Mouse (Mus musculus) G1E (cell line): ENCODE measurements around the gene Dnm2. TPM values are rescaled to one million over a fixed set of nuclear protein-coding genes. Genes with fewer than 3 reads are reported as not detected.
"Not testable (repeated sequence)": the region's sequence is repeated elsewhere in the genome, so short reads cannot be mapped to it uniquely, and the experiment has no call there.

ENCODE experiments used
- ATAC-seq: 2 replicates; pipeline ENCODE4 v1.8.0; 2016; ENCODE audit warnings: mild to moderate bottlenecking; ENCODE audit not compliant: insufficient number of reproducible peaks, poor library complexity, low FRiP score, severe bottlenecking; ENCODE audit errors: extremely low read depth
- DNase-seq: peaks from one replicate; pipeline ENCODE4 v3.0.0; 2012; ENCODE audit warnings: low spot score
- H3K27me3 ChIP-seq: 2 replicates; pipeline ENCODE4 v1.6.1; 2012; ENCODE audit warnings: mild to moderate bottlenecking, low read length, inconsistent platforms; ENCODE audit not compliant: insufficient read depth
- H3K36me3 ChIP-seq: replicated peaks from 2 replicates; pipeline ENCODE3; 2012; ENCODE audit warnings: mild to moderate bottlenecking, inconsistent platforms
- H3K4me1 ChIP-seq: 2 replicates; pipeline ENCODE4 v1.6.1; 2012; ENCODE audit warnings: low read depth, low read length, inconsistent platforms, mixed read lengths; ENCODE audit not compliant: insufficient read depth
- H3K4me3 ChIP-seq: 2 replicates; pipeline ENCODE4 v1.5.1; 2012; ENCODE audit warnings: low read depth, mild to moderate bottlenecking, inconsistent platforms, low read length, moderate library complexity, mixed read lengths
- H3K9me3 ChIP-seq: replicated peaks from 2 replicates; pipeline ENCODE4 v1.6.1; 2012; ENCODE audit warnings: inconsistent platforms
- CTCF ChIP-seq: IDR thresholded peaks from 2 replicates; pipeline ENCODE4 v1.5.1; 2012; ENCODE audit warnings: low read depth, low read length, inconsistent platforms, mixed read lengths
- GATA1 ChIP-seq: IDR thresholded peaks from 2 replicates; pipeline ENCODE4 v1.6.1; 2012; ENCODE audit warnings: borderline replicate concordance, low read length, inconsistent platforms, mixed read lengths
- GATA2 ChIP-seq: IDR thresholded peaks from 2 replicates; pipeline ENCODE4 v1.6.1; 2012; ENCODE audit warnings: low read depth, low read length, inconsistent platforms, borderline replicate concordance
- POLR2AphosphoS5 ChIP-seq: IDR thresholded peaks from 2 replicates; pipeline ENCODE4 v1.6.1; 2012; ENCODE audit warnings: low read depth, low read length, inconsistent platforms; ENCODE audit not compliant: insufficient replicate concordance
- TAL1 ChIP-seq: conservative IDR thresholded peaks from 2 replicates; pipeline ENCODE4 v1.6.1; 2012; ENCODE audit warnings: low read depth, low read length, inconsistent platforms, mixed read lengths
- polyA plus RNA-seq: library from polyadenylated mRNA; stranded (reverse); fragments of >175 nt; gene quantifications from 2 replicates; pipeline ENCODE4 v1.2.3, GENCODE M21; 2012
- total RNA-seq, 2 experiments: library from RNA; stranded (forward) in 1 of 2; stranded (reverse) in 1 of 2; fragments of 200-1000 nt in 1 of 2; fragments of >200 nt in 1 of 2; fragmentation: Nextera tagmentation in 1 of 2; gene quantifications; 2 replicates each; pipeline ENCODE4 v1.2.3; 2014 to 2017

The Dnm2 gene
- total and polyA plus RNA-seq, 3 experiments: 72.7 to 427 (median 214) TPM

DNA sequence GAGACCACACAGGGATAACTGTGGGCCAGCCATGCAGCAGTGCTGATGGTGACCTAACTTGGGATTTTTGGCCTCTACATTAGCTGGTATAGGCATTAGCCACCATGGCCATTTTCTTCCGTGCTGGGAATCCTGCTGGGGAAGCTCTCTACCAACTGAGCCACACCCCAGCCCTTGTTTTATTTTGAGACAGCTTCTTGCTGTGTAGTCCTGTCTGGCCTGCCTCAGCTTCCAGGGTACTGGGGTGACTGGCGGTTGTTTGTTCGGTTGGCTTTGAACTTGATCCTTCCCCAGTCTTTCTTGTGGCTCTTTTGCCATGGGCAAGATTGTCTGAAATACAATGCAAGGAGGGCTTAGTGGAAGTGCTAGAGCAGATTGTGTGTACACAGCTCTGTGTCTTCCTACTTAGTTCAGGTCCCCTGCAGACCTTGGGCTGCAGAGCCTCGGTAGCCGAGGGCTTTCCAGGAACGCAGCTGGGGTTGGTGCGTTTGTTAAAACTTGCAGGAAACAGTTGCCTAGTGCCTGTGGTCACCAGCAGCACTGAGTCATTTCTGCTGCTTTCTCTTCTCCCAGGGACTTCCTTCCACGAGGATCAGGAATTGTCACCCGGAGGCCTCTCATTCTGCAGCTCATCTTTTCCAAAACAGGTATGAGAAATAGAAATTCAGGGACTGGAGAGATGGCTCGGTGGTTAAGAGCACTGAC lies 32.4 kb downstream of the Dnm2 start:
- no peak for DNase-seq
- Histone ChIP-seq H3K36me3 (peaks cover 83% of the 10 kb centered on the region), H3K4me3 (no peak overlapping the region), H3K4me1 (peaks cover 18% of the 10 kb centered on the region), H3K9me3 (no peaks in the 10 kb centered on the region), H3K27me3 (no peaks in the 10 kb centered on the region)
- TF ChIP-seq TAL1 (no peak), CTCF (no peak)
- no peak for ATAC-seq

DNA sequence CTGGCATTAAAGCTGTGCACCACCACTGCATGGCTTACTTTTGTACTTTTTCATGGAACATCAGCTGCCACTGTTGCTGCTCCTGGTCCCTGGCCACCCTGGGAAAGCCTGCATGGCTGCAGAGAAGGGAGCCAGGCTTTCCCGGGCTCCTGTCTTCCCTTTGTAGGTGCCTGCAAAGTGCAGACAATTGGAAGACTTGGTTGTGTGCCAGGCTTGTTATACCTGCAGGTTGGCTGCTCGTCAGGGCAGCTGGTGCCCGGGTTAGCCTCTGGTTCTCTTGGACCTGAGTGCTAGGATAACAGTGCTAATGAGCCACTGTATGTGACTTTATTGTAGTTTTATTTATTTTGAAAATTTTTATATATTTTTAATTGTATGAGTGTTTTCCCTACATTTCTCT lies 34.1 kb downstream of the Dnm2 start:
- ATAC-seq (no peak), DNase-seq (no peak)
- H3K9me3 ChIP-seq: no peaks in the 10 kb centered on the region
- peaks cover 87% of the 10 kb centered on the region for H3K36me3 ChIP-seq
- peaks cover 22% of the 10 kb centered on the region for H3K4me1 ChIP-seq
- H3K4me3 ChIP-seq: no peak overlapping the region
- no peaks in the 10 kb centered on the region for H3K27me3 ChIP-seq
- TF ChIP-seq CTCF (no peak), GATA1 (no peak), TAL1 (no peak), GATA2 (no peak), POLR2AphosphoS5 (no peak)

DNA sequence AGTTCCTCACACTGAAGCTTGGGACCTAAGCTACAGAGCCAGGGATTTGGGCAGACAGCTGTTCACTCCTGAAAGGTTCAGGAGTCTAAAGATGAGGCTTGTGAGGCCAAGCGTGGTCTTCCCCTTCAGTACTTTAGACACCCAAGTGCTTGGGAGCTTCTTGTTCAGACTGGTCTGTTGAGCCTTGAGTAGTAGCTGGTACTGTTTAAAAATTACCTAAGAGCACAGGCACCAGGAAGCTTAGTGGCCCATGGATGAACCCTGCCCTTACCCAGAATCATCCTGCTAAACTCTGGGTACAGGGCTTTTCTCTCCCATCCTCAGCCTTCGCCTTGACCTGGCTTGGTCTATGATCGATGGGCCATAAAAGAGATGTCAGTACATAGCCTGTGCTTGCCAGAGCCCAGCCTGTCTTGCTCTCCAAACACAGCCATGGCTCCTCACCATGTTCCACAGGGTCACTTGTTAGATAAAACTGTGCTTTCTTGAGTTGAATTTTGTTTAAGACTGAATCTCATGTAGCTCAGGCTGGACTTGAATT lies 35.8 kb downstream of the Dnm2 start:
- DNase-seq (no peak), ATAC-seq (no peak)
- TF ChIP-seq GATA2: no peak
- TF ChIP-seq TAL1: no peak
- no peak for TF ChIP-seq POLR2AphosphoS5
- TF ChIP-seq GATA1: no peak
- no peak for TF ChIP-seq CTCF
- Histone ChIP-seq H3K27me3 (no peaks in the 10 kb centered on the region), H3K4me3 (no peak overlapping the region), H3K36me3 (peaks cover 94% of the 10 kb centered on the region), H3K9me3 (no peaks in the 10 kb centered on the region), H3K4me1 (peaks cover 14% of the 10 kb centered on the region)

- TF ChIP-seq CTCF (no peak), GATA2 (no peak), GATA1 (no peak), POLR2AphosphoS5 (no peak), TAL1 (no peak)
- no peak for ATAC-seq
- DNase-seq: no peak
- no peaks in the 10 kb centered on the region for H3K9me3 ChIP-seq
- peaks cover 9% of the 10 kb centered on the region for H3K4me1 ChIP-seq
- H3K36me3 ChIP-seq: peaks cover 97% of the 10 kb centered on the region
- no peak overlapping the region for H3K4me3 ChIP-seq
- H3K27me3 ChIP-seq: no peaks in the 10 kb centered on the region
Measured at GRCm38 (mm10) chr9:21463138-21463590, 38.5 kb downstream of the Dnm2 start.

DNA sequence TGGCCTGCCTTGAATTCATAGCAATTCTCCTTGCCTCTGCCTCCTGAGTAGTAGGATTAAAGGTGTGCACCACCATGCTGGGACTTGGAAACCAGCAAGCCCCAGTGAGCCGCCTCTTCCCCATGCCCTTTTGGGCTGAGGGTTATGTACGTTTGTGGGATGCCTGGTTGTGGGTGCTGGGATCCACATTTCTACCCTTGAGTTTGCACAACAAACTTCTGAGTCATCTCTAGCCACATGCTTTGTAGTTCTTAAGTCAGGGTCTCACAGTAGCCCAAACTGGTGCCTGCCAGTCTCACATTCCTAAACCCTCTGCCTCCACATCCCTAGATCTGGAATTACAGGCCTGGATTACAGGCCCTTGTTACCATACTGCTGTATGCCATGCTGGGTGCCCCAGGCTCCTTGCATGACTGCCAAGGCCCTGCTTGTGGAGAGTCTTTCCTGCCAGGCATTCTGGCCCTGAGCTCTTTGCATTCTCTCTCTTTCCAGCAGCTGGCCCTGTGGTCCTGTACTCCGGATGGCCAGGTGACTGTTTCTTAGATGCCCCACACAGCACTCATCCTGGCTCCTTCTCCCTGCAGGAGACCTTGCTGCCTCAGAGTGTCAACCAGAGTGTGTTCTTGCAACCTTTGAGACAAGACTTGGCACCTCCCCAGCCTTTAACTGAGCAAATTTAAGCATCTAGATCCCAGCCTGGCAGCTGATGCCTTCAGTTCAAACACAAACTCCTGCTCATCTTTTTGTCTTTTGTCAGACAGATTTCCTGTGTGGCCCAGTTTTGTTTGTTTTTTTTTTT lies 39.3 kb downstream of the Dnm2 start:
- H3K9me3 ChIP-seq: no peaks in the 10 kb centered on the region
- peaks cover 9% of the 10 kb centered on the region for H3K4me1 ChIP-seq
- no peak for DNase-seq
- TF ChIP-seq GATA1 (no peak), POLR2AphosphoS5 (no peak), TAL1 (no peak), CTCF (no peak)
- no peaks in the 10 kb centered on the region for H3K27me3 ChIP-seq
- no peak overlapping the region for H3K4me3 ChIP-seq
- ATAC-seq: no peak
- H3K36me3 ChIP-seq: peaks cover 97% of the 10 kb centered on the region

DNA sequence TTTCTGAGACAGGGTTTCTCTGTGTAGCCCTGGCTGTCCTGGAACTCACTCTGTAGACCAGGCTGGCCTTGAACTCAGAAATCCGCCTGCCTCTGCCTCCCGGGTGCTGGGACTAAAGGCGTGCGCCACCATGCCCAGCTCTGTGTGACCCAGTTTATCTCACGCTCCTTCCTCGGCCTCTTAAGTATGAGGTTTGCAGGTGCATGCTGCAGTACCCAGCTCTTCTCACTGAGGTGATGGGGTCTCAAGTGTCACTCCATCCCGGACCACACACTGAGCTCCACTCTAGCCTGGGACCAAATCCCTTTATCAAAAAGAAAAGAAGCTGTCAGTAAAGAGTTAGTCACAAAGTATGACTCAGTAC lies 39.8 kb downstream of the Dnm2 start:
- DNase-seq, H3K4me3 ChIP-seq, H3K9me3 ChIP-seq, ATAC-seq, H3K4me1 ChIP-seq, H3K27me3 ChIP-seq: not testable (repeated sequence)
- H3K36me3 ChIP-seq: peaks cover 97% of the 10 kb centered on the region
